Mouse (Mus musculus): ENCODE measurements around the gene Osbpl2. TPM values are rescaled to one million over a fixed set of nuclear protein-coding genes. Genes with fewer than 3 reads are reported as not detected.

Gene Osbpl2
- total and polyA plus RNA-seq, 2 experiments, result 14.0 to 21.9 TPM

GRCm38 (mm10) chr2:180077622-180078021 is 41.5 kb upstream of the Osbpl2 start:
- TF ChIP-seq CTCF (IDR thresholded peaks at IDR 0.05; ENCODE audit: low read depth, low read length) (no peak), POLR2A (IDR thresholded peaks at IDR 0.05; ENCODE audit: extremely low read depth, insufficient read depth, low read length) (no peak)
- H3K79me2 ChIP-seq (ENCODE audit: control insufficient read depth, insufficient read depth, low read length), result no peaks in the 10 kb centered on the region
- no peak overlapping the region for H3K27ac ChIP-seq (replicated peaks; ENCODE audit: insufficient read depth, low read depth, low read length)
- WGBS, result 91% methylated on average over 3 of the region's 3 CpGs
- H3K4me1 ChIP-seq (ENCODE audit: control insufficient read depth, insufficient read depth, low read length), result no peaks in the 10 kb centered on the region
- no peak overlapping the region for H3K9ac ChIP-seq (ENCODE audit: low read depth, low read length)
- H3K4me3 ChIP-seq (ENCODE audit: insufficient read depth, low read depth, low read length), result no peak overlapping the region
- DNase-seq (ENCODE audit: extremely low read depth, low read depth, low spot score), result no peak
- H3K36me3 ChIP-seq (ENCODE audit: control insufficient read depth, insufficient read depth, low read length), result peaks cover 11% of the 10 kb centered on the region; the same call in 1 of the 2 replicates
- no peaks in the 10 kb centered on the region for H3K27me3 ChIP-seq (ENCODE audit: control insufficient read depth, insufficient read depth, low read length)

- H3K4me3 ChIP-seq (ENCODE audit: insufficient read depth, low read depth, low read length), result no peak overlapping the region
- no peak overlapping the region for H3K9ac ChIP-seq (ENCODE audit: low read depth, low read length)
- no peaks in the 10 kb centered on the region for H3K27me3 ChIP-seq (ENCODE audit: control insufficient read depth, insufficient read depth, low read length)
- H3K79me2 ChIP-seq (ENCODE audit: control insufficient read depth, insufficient read depth, low read length), result no peaks in the 10 kb centered on the region
- 91% methylated on average over 8 of the region's 8 CpGs for WGBS
- no peak overlapping the region for H3K27ac ChIP-seq (replicated peaks; ENCODE audit: insufficient read depth, low read depth, low read length)
- TF ChIP-seq CTCF (IDR thresholded peaks at IDR 0.05; ENCODE audit: low read depth, low read length) (no peak), POLR2A (IDR thresholded peaks at IDR 0.05; ENCODE audit: extremely low read depth, insufficient read depth, low read length) (no peak)
- peaks cover 14% of the 10 kb centered on the region; the same call in 1 of the 2 replicates for H3K36me3 ChIP-seq (ENCODE audit: control insufficient read depth, insufficient read depth, low read length)
- H3K4me1 ChIP-seq (ENCODE audit: control insufficient read depth, insufficient read depth, low read length), result no peaks in the 10 kb centered on the region
- DNase-seq (ENCODE audit: extremely low read depth, low read depth, low spot score), result no peak
Observed at GRCm38 (mm10) chr2:180080680-180081079, 38.4 kb upstream of the Osbpl2 start.

GRCm38 (mm10) chr2:180083063-180083462 is 36.0 kb upstream of the Osbpl2 start:
- Histone ChIP-seq H3K27me3 (ENCODE audit: control insufficient read depth, insufficient read depth, low read length) (no peaks in the 10 kb centered on the region), H3K79me2 (ENCODE audit: control insufficient read depth, insufficient read depth, low read length) (no peaks in the 10 kb centered on the region), H3K9ac (ENCODE audit: low read depth, low read length) (no peak overlapping the region), H3K4me3 (ENCODE audit: insufficient read depth, low read depth, low read length) (no peak overlapping the region), H3K4me1 (ENCODE audit: control insufficient read depth, insufficient read depth, low read length) (no peaks in the 10 kb centered on the region), H3K27ac (replicated peaks; ENCODE audit: insufficient read depth, low read depth, low read length) (no peak overlapping the region), H3K36me3 (ENCODE audit: control insufficient read depth, insufficient read depth, low read length) (peaks cover 14% of the 10 kb centered on the region; the same call in 1 of the 2 replicates)
- no peak for DNase-seq (ENCODE audit: extremely low read depth, low read depth, low spot score)
- WGBS, result 95% methylated on average over 10 of the region's 10 CpGs
- TF ChIP-seq CTCF (IDR thresholded peaks at IDR 0.05; ENCODE audit: low read depth, low read length) (no peak), POLR2A (IDR thresholded peaks at IDR 0.05; ENCODE audit: extremely low read depth, insufficient read depth, low read length) (no peak)

- 82% methylated on average over 3 of the region's 3 CpGs for WGBS
- H3K27me3 ChIP-seq (ENCODE audit: control insufficient read depth, insufficient read depth, low read length), result no peaks in the 10 kb centered on the region
- H3K4me1 ChIP-seq (ENCODE audit: control insufficient read depth, insufficient read depth, low read length), result no peaks in the 10 kb centered on the region
- no peaks in the 10 kb centered on the region for H3K79me2 ChIP-seq (ENCODE audit: control insufficient read depth, insufficient read depth, low read length)
- DNase-seq (ENCODE audit: extremely low read depth, low read depth, low spot score), result no peak
- H3K36me3 ChIP-seq (ENCODE audit: control insufficient read depth, insufficient read depth, low read length), result peaks cover 9% of the 10 kb centered on the region; the same call in 1 of the 2 replicates
- no peak overlapping the region for H3K9ac ChIP-seq (ENCODE audit: low read depth, low read length)
- no peak overlapping the region for H3K27ac ChIP-seq (replicated peaks; ENCODE audit: insufficient read depth, low read depth, low read length)
- TF ChIP-seq POLR2A (IDR thresholded peaks at IDR 0.05; ENCODE audit: extremely low read depth, insufficient read depth, low read length) (no peak), CTCF (IDR thresholded peaks at IDR 0.05; ENCODE audit: low read depth, low read length) (no peak)
- H3K4me3 ChIP-seq (ENCODE audit: insufficient read depth, low read depth, low read length), result no peak overlapping the region
Observed at GRCm38 (mm10) chr2:180084565-180084964, 34.5 kb upstream of the Osbpl2 start.

GRCm38 (mm10) chr2:180085926-180086636 is 33.0 kb upstream of the Osbpl2 start:
- H3K4me1 ChIP-seq (ENCODE audit: control insufficient read depth, insufficient read depth, low read length), result no peaks in the 10 kb centered on the region
- no peaks in the 10 kb centered on the region for H3K27me3 ChIP-seq (ENCODE audit: control insufficient read depth, insufficient read depth, low read length)
- H3K9ac ChIP-seq (ENCODE audit: low read depth, low read length), result no peak overlapping the region
- TF ChIP-seq POLR2A (IDR thresholded peaks at IDR 0.05; ENCODE audit: extremely low read depth, insufficient read depth, low read length) (no peak), CTCF (IDR thresholded peaks at IDR 0.05; ENCODE audit: low read depth, low read length) (no peak)
- H3K79me2 ChIP-seq (ENCODE audit: control insufficient read depth, insufficient read depth, low read length), result no peaks in the 10 kb centered on the region
- no peak overlapping the region for H3K4me3 ChIP-seq (ENCODE audit: insufficient read depth, low read depth, low read length)
- H3K36me3 ChIP-seq (ENCODE audit: control insufficient read depth, insufficient read depth, low read length), result peaks cover 5% of the 10 kb centered on the region; the same call in 1 of the 2 replicates
- H3K27ac ChIP-seq (replicated peaks; ENCODE audit: insufficient read depth, low read depth, low read length), result no peak overlapping the region
- 84% methylated on average over 16 of the region's 16 CpGs for WGBS
- DNase-seq (ENCODE audit: extremely low read depth, low read depth, low spot score), result no peak

GRCm38 (mm10) chr2:180086637-180087027 is 32.5 kb upstream of the Osbpl2 start:
- no peak for DNase-seq (ENCODE audit: extremely low read depth, low read depth, low spot score)
- Histone ChIP-seq H3K27ac (replicated peaks; ENCODE audit: insufficient read depth, low read depth, low read length) (no peak overlapping the region), H3K4me1 (ENCODE audit: control insufficient read depth, insufficient read depth, low read length) (no peaks in the 10 kb centered on the region), H3K27me3 (ENCODE audit: control insufficient read depth, insufficient read depth, low read length) (no peaks in the 10 kb centered on the region), H3K9ac (ENCODE audit: low read depth, low read length) (no peak overlapping the region), H3K36me3 (ENCODE audit: control insufficient read depth, insufficient read depth, low read length) (peaks cover 2% of the 10 kb centered on the region; the same call in 1 of the 2 replicates), H3K79me2 (ENCODE audit: control insufficient read depth, insufficient read depth, low read length) (no peaks in the 10 kb centered on the region), H3K4me3 (ENCODE audit: insufficient read depth, low read depth, low read length) (no peak overlapping the region)
- no peak for TF ChIP-seq CTCF (IDR thresholded peaks at IDR 0.05; ENCODE audit: low read depth, low read length)
- TF ChIP-seq POLR2A (IDR thresholded peaks at IDR 0.05; ENCODE audit: extremely low read depth, insufficient read depth, low read length), result no peak
- 92% methylated on average over 5 of the region's 5 CpGs for WGBS

All from liver, adult 2 months (tissue).